Mouse (Mus musculus): ENCODE results near the gene Jund. TPM values are rescaled to one million over a fixed set of nuclear protein-coding genes. Genes with fewer than 3 reads are reported as not detected.

Jund gene
- 87.2 and 94.0 TPM in 2 replicates for polyA plus RNA-seq (2014; fragmentation: Nextera tagmentation; extraction: Ambion mirVana)

- DNase-seq (ENCODE audit: low spot score) (peak; percentile 99), ATAC-seq (peak; percentile 86)
- no peaks in the 10 kb centered on the region for H3K27me3 ChIP-seq (replicated peaks; ENCODE audit: control insufficient read depth, insufficient read depth, low read length)
- H3K36me3 ChIP-seq (ENCODE audit: control insufficient read depth, insufficient read depth, low read length): peaks cover 10% of the 10 kb centered on the region; the same call in 1 of the 2 replicates
- no peaks in the 10 kb centered on the region for H3K9me3 ChIP-seq (replicated peaks; ENCODE audit: control insufficient read depth, low read length)
- H3K4me1 ChIP-seq (ENCODE audit: control insufficient read depth, insufficient read depth, low read length): peaks cover 33% of the 10 kb centered on the region
- whole genome bisulfite sequencing: under 1% methylated on average over 59 of the region's 69 CpGs
- peak within 1 kb of the TSS; percentile 99 for H3K9ac ChIP-seq (ENCODE audit: low read length)
- H3K27ac ChIP-seq (ENCODE audit: low read depth, low read length): peak within 1 kb of the TSS; percentile 99
- H3K4me2 ChIP-seq (ENCODE audit: low read length): peak within 1 kb of the TSS; percentile 58
- peak within 1 kb of the TSS; percentile 99 for H3K4me3 ChIP-seq (ENCODE audit: low read depth, low read length)
These were observed at the start of gene Jund for GRCm38 (mm10) chr8:70698310-70699109. Gene Jund, plus strand, starts transcription at chr8:70698949.

- ATAC-seq (peak; percentile 64), DNase-seq (ENCODE audit: low spot score) (peak; percentile 91)
- WGBS: 41% methylated on average over 4 of the region's 4 CpGs
- Histone ChIP-seq H3K4me2 (ENCODE audit: low read length) (no peak overlapping the region), H3K9ac (ENCODE audit: low read length) (no peak overlapping the region), H3K4me1 (ENCODE audit: control insufficient read depth, insufficient read depth, low read length) (peaks cover 7% of the 10 kb centered on the region), H3K27me3 (replicated peaks; ENCODE audit: control insufficient read depth, insufficient read depth, low read length) (no peaks in the 10 kb centered on the region; the same call in 1 of the 2 replicates), H3K9me3 (replicated peaks; ENCODE audit: control insufficient read depth, low read length) (no peaks in the 10 kb centered on the region), H3K36me3 (ENCODE audit: control insufficient read depth, insufficient read depth, low read length) (peaks cover 37% of the 10 kb centered on the region), H3K27ac (ENCODE audit: low read depth, low read length) (peak overlapping the region; percentile 61; the same call in 1 of the 2 replicates), H3K4me3 (ENCODE audit: low read depth, low read length) (no peak overlapping the region)
These were observed 49.4 kb upstream of the Jund start for GRCm38 (mm10) chr8:70649324-70649723.

GRCm38 (mm10) chr8:70650351-70650750, 48.4 kb upstream of the Jund start:
- H3K4me3 ChIP-seq (ENCODE audit: low read depth, low read length): no peak overlapping the region
- WGBS: 96% methylated on average over 17 of the region's 17 CpGs
- H3K27ac ChIP-seq (ENCODE audit: low read depth, low read length): peak overlapping the region; percentile 17; the same call in 1 of the 2 replicates
- peaks cover 8% of the 10 kb centered on the region for H3K4me1 ChIP-seq (ENCODE audit: control insufficient read depth, insufficient read depth, low read length)
- H3K27me3 ChIP-seq (replicated peaks; ENCODE audit: control insufficient read depth, insufficient read depth, low read length): no peaks in the 10 kb centered on the region
- peaks cover 47% of the 10 kb centered on the region for H3K36me3 ChIP-seq (ENCODE audit: control insufficient read depth, insufficient read depth, low read length)
- no peak overlapping the region for H3K4me2 ChIP-seq (ENCODE audit: low read length)
- H3K9me3 ChIP-seq (replicated peaks; ENCODE audit: control insufficient read depth, low read length): no peaks in the 10 kb centered on the region
- ATAC-seq (no peak), DNase-seq (ENCODE audit: low spot score) (no peak)
- no peak overlapping the region for H3K9ac ChIP-seq (ENCODE audit: low read length)

GRCm38 (mm10) chr8:70653226-70653625, 45.5 kb upstream of the Jund start:
- Histone ChIP-seq H3K9me3 (replicated peaks; ENCODE audit: control insufficient read depth, low read length) (no peaks in the 10 kb centered on the region), H3K4me2 (ENCODE audit: low read length) (no peak overlapping the region), H3K36me3 (ENCODE audit: control insufficient read depth, insufficient read depth, low read length) (peaks cover 49% of the 10 kb centered on the region), H3K9ac (ENCODE audit: low read length) (no peak overlapping the region), H3K4me3 (ENCODE audit: low read depth, low read length) (no peak overlapping the region), H3K27ac (ENCODE audit: low read depth, low read length) (no peak overlapping the region), H3K4me1 (ENCODE audit: control insufficient read depth, insufficient read depth, low read length) (peaks cover 21% of the 10 kb centered on the region), H3K27me3 (replicated peaks; ENCODE audit: control insufficient read depth, insufficient read depth, low read length) (no peaks in the 10 kb centered on the region)
- DNase-seq (ENCODE audit: low spot score) (no peak), ATAC-seq (no peak)
- 75% methylated on average over 2 of the region's 2 CpGs for WGBS

- no peak for ATAC-seq
- no peaks in the 10 kb centered on the region for H3K9me3 ChIP-seq (replicated peaks; ENCODE audit: control insufficient read depth, low read length)
- H3K9ac ChIP-seq (ENCODE audit: low read length): no peak overlapping the region
- H3K36me3 ChIP-seq (ENCODE audit: control insufficient read depth, insufficient read depth, low read length): peaks cover 49% of the 10 kb centered on the region
- DNase-seq (ENCODE audit: low spot score): no peak
- H3K27ac ChIP-seq (ENCODE audit: low read depth, low read length): no peak overlapping the region
- no peak overlapping the region for H3K4me2 ChIP-seq (ENCODE audit: low read length)
- 79% methylated on average over 1 of the region's 1 CpGs for WGBS
- no peaks in the 10 kb centered on the region for H3K27me3 ChIP-seq (replicated peaks; ENCODE audit: control insufficient read depth, insufficient read depth, low read length)
- no peak overlapping the region for H3K4me3 ChIP-seq (ENCODE audit: low read depth, low read length)
- H3K4me1 ChIP-seq (ENCODE audit: control insufficient read depth, insufficient read depth, low read length): peaks cover 29% of the 10 kb centered on the region
These were observed 44.6 kb upstream of the Jund start for GRCm38 (mm10) chr8:70654121-70654520.

GRCm38 (mm10) chr8:70655469-70655868, 43.3 kb upstream of the Jund start:
- no peak overlapping the region for H3K9ac ChIP-seq (ENCODE audit: low read length)
- H3K4me2 ChIP-seq (ENCODE audit: low read length): no peak overlapping the region
- H3K9me3 ChIP-seq (replicated peaks; ENCODE audit: control insufficient read depth, low read length): no peaks in the 10 kb centered on the region
- peak overlapping the region; percentile 92 for H3K27ac ChIP-seq (ENCODE audit: low read depth, low read length)
- no peaks in the 10 kb centered on the region for H3K27me3 ChIP-seq (replicated peaks; ENCODE audit: control insufficient read depth, insufficient read depth, low read length)
- H3K4me3 ChIP-seq (ENCODE audit: low read depth, low read length): no peak overlapping the region
- DNase-seq (ENCODE audit: low spot score) (no peak), ATAC-seq (no peak)
- 8% methylated on average over 2 of the region's 2 CpGs for WGBS
- H3K4me1 ChIP-seq (ENCODE audit: control insufficient read depth, insufficient read depth, low read length): peaks cover 28% of the 10 kb centered on the region
- H3K36me3 ChIP-seq (ENCODE audit: control insufficient read depth, insufficient read depth, low read length): peaks cover 37% of the 10 kb centered on the region

GRCm38 (mm10) chr8:70656193-70656790, 42.5 kb upstream of the Jund start:
- 0 out of 2 replicates have a peak overlapping the region, but pooled peaks have one; percentile 10 for H3K4me2 ChIP-seq (ENCODE audit: low read length)

GRCm38 (mm10) chr8:70657214-70657613, 41.5 kb upstream of the Jund start:
- Histone ChIP-seq H3K27ac (ENCODE audit: low read depth, low read length) (peak overlapping the region; percentile 92), H3K4me1 (ENCODE audit: control insufficient read depth, insufficient read depth, low read length) (peaks cover 28% of the 10 kb centered on the region), H3K4me2 (ENCODE audit: low read length) (peak overlapping the region; percentile 90; the same call in 1 of the 2 replicates), H3K4me3 (ENCODE audit: low read depth, low read length) (no peak overlapping the region), H3K9me3 (replicated peaks; ENCODE audit: control insufficient read depth, low read length) (no peaks in the 10 kb centered on the region), H3K27me3 (replicated peaks; ENCODE audit: control insufficient read depth, insufficient read depth, low read length) (no peaks in the 10 kb centered on the region), H3K9ac (ENCODE audit: low read length) (no peak overlapping the region), H3K36me3 (ENCODE audit: control insufficient read depth, insufficient read depth, low read length) (peaks cover 20% of the 10 kb centered on the region)
- DNase-seq (ENCODE audit: low spot score) (no peak), ATAC-seq (no peak)
- WGBS: 97% methylated on average over 3 of the region's 3 CpGs

More at GRCm38 (mm10) chr8:70656193-70656790, 42.5 kb upstream of the Jund start:
- Histone ChIP-seq H3K4me1 (ENCODE audit: control insufficient read depth, insufficient read depth, low read length) (peaks cover 28% of the 10 kb centered on the region), H3K27me3 (replicated peaks; ENCODE audit: control insufficient read depth, insufficient read depth, low read length) (no peaks in the 10 kb centered on the region), H3K9me3 (replicated peaks; ENCODE audit: control insufficient read depth, low read length) (no peaks in the 10 kb centered on the region), H3K4me3 (ENCODE audit: low read depth, low read length) (no peak overlapping the region), H3K27ac (ENCODE audit: low read depth, low read length) (peak overlapping the region; percentile 92), H3K36me3 (ENCODE audit: control insufficient read depth, insufficient read depth, low read length) (peaks cover 29% of the 10 kb centered on the region), H3K9ac (ENCODE audit: low read length) (peak overlapping the region; percentile 44; the same call in 1 of the 2 replicates)
- ATAC-seq: peak; percentile 18
- DNase-seq (ENCODE audit: low spot score): peak; percentile 79
- 9% methylated on average over 13 of the region's 13 CpGs for WGBS

Data from forebrain, embryonic 14.5 days (tissue).